Mouse (Mus musculus) naive thymus-derived CD4-positive, alpha-beta T cell, adult 2 months (primary cell): ENCODE data around the gene Myo1h.

Experiments used
- DNase-seq: peaks from one replicate; pipeline ENCODE4 v3.0.0-alpha.2; 2011; ENCODE audit warnings: low read depth

Myo1h gene

DNA sequence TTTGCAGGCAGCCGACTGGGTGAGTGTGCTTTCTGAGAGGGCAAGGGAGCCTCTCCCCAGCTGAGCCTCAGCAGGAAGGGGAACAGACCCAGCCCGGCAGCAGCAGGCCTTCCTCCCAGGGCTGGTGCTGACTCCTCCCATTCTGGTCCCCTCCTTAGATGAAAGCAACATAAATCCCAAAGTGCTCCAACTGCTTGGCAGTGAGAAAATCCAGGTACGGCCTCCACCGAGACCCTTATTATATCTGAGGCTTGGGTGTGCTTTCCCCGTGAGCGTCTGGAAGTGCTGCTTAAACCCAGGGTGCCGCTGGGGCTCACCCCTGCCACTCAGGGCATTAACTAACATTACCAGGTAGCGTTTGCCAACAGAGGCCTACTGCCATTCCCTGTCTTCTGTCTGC is 70.6 kb downstream of the Myo1h start:
- no peak for DNase-seq

DNA sequence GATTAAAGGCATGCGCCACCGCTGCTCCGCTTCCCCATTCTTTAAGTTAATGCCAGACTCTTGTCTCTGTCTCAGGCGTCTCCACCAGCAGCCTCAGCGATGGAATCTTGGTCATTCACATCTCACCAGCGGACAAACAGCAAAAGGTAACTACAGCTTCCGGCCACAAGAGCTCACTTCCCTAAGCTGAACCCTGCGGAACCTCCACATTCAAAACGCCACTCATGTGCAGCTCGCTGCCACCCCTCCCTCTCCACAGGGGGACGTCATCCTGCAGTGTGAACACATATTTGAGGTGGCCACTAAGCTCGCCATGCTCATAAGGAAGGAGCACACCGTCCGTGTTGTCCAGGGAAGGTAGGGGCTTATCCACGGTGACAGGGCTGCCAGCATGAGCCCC is 72.0 kb downstream of the Myo1h start:
- DNase-seq, result no peak

DNA sequence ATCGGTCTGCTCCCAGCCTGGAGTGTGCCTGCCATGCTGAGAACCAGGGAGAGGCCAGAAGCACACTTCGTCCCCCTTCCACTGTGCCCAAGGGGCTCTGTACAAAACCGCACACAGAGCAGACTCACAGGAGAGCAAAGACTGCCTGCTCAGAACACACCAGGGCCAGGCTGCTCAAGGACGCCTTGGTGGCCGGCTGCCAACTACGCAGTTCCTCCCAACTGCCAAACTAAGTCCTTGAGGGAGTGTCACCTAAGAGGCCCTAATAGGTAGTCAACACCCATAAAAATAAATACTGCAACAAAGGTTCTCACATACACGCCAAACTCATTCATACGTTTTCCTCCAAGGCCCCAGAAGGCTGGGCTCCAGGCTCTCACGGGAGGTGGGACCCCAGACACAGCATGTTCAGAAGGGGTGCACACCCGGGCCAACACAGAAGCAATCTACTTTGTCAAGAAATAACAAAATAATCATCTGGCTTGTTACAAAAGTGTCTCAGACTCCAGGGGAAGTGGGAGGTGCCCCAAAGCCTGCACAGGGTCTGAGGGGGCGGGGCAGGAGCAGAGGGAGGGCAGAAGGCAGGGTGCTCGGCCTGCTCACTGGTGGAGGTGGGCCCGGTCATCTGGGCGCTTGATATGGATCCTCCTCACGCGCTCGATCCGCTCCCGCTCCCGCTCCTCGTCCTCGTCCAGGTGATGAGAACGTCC is 76.2 kb downstream of the Myo1h start:
- DNase-seq, result no peak

DNA sequence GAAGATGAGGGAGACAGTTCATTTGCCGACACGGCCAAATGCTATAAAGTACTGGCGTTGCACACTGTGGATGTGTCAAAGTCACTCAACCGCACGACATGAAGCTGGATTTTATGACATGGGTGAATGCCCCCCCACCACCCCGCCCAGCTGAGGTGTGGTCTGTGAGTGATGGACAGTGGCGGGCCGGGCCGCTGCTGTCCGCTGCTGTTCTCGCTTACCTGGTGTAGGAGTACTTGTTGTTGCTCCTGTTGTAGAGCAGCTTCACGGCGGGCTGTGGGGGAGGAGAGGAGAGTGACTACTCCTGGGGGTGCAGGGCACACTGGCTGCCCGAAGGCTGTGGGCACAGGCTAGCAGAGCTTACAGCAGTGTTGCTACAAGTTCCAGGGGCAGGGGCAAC is 79.2 kb downstream of the Myo1h start:
- no peak for DNase-seq

DNA sequence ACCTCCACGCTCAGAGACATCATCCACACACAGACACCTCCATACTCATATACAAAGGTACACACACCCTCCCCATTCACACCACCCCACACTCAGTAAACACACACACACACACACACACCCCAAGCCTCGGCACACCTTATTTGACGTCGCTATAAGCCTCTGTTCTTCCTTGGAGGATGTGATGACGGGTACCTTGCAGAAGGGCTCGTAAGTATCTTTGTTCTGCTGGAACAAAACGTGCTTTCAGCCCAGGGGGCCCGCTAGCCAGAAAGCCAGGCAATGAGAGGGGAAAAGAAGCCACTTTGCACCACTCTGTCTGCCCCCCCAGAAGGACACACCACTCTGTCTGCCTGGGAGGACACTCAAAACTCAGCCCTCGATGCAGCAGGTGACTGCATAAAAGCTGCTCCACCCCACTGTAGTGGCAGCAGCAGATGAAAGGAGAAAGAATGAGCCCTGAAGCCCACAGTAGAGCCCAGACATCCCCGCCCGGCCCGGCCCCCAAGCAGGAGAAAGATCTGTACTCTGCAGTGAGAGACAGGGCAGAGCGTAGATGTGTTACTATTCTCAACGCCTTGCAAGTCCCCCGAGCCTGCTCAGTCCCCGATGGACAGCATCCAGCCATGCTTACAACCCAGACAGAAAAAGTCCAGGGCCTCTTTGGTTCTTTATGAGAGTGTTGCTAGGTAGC is 80.0 kb downstream of the Myo1h start:
- no peak for DNase-seq

DNA sequence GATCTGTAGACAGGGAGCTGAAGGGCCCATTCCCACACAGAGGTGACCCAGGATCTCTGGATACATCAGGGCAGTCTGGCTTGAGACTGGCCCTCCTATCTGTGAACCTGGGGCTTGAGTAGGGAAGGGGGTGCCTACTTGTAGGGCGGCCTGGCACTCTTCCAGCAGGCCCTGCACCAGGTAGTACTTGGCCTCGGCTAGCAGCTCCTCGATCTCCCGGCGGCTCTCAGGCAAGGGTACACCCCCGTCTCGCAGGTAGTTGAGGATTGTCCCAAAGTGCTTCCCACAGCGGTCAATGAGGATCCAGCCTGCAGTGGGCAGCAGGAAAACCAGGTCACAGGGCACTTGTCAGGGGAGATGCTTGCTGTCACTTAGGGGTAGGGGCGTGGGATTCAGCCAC is 81.0 kb downstream of the Myo1h start:
- DNase-seq, result no peak

DNA sequence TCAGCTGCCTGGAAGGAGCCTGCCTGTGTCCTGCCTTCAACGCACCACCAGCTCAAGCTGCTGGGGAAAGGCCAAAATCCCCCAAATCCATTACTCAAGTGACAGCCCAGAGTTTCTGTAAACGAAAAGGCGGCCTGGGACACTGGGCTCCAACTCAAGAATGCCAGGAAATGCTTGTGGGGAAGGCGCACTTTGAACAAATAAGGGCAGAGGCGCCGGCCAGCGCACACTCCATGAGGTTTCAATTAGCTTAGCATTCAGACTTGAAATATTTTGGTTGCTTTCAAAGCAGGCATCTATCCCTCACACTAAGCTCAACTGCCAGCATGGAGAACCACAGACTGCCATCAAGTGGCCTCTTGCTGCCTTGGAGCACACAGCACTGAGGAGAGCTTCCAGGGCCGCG is 81.4 kb downstream of the Myo1h start:
- DNase-seq, result no peak

DNA sequence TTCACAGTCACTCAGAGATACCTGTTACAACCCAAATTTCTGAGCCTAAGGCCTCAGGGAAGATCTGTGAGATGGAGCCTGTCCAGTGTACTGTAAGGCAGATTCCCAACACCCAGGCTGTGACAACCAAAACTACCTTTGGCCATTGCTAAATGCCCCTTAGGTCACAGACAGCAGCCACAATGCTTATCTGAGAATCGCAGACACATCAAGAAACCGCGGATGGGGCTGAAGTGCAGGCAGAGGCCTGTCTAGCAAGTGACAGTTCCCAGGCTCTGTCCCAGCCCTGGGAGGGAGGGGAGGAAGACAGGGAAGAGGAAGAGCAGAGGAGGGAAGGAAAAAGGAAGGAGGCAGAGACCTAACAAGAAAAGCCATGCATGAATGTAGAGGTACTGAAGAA is 82.4 kb downstream of the Myo1h start:
- DNase-seq, result no peak

DNA sequence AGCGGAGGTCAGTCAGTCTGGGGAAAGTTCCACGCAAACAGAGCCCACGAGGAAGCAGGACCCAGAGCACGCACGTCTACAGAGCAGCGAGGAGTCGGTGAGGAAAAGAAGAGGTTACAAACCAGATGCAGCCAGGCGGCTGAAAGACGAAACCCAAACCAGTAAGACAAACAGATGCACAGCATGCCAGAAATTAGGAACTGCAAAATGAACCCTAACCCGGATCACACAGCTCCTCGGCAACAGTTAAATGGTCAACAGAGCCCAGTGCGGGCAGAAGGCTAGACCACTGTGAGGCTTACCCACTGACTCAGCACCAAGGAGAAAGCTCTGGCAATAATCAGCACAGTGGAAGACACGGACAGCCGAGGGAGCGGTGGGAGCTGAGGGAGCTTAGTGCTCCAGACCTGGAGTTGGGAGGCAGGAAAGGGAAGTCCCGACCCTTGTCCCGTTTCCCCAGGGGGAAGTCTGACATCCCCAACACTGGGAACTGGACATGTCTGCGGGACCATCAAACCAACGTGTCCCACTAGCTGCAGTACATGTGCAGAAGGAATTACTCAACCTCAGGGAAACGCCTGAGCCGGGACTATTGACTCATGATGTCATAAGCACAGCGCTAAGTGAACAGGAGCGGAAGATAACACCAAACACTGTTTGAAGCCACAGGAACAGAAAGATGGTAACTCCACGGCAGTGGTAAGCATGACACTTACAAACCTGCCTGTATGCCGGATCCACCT is 82.9 kb downstream of the Myo1h start:
- no peak for DNase-seq

DNA sequence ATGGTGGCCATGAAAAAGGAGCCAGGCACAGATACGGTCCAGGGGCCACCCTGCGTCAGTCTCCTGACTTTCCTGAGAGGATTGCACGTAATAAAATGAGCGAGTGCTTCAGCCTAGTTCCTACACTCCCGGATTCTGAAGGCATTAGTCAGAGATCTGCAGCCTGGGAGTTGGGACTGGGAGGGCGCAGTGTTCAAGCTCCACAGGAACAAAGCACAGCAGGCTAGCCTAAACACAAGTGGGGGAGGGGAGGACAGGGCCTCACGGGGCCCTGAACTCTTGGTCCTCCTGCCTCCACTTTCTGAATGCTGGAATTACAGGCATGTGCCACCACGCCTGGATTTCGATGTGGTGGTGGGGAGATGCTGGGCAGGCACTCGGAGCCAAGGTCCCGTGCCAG is 83.6 kb downstream of the Myo1h start:
- no peak for DNase-seq

DNA sequence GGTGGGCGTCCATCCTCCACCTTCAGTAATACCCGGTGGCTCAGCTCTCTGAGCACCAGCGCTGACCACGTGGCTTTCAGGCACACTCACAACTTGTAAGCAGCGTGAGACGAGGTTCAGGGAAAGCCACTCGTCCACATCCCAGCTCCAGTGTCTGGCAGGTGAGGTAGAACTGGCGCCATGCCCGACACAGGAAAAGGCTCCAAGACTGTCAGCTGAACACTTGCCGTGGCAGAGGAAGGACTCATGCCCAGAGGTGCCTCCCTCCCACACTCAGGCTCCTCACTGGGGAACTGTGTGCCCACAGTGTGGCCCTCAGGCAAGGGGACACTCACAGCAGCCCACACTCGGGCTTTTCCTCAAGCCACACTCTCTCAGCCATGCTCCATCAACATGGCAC is 84.2 kb downstream of the Myo1h start:
- no peak for DNase-seq

DNA sequence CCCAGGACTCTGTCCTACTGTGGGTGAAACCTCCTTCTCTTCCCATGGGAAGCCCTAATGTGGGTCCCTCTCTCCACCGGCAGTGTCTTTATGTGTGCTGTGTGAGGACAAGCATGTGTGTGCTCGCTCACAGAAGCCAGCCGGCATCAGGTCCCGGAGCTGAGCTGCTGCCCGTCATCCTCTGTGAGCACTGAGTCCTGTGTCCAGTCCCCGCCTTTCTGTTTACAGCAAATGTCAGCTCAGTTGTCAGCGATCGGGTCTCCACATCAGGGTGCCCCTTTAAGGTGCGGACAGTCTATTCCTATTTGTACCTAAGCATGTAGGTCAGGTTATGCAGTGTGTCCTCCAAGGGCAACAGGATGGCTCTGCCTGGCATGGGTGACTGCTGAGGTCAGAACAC is 84.6 kb downstream of the Myo1h start:
- no peak for DNase-seq

DNA sequence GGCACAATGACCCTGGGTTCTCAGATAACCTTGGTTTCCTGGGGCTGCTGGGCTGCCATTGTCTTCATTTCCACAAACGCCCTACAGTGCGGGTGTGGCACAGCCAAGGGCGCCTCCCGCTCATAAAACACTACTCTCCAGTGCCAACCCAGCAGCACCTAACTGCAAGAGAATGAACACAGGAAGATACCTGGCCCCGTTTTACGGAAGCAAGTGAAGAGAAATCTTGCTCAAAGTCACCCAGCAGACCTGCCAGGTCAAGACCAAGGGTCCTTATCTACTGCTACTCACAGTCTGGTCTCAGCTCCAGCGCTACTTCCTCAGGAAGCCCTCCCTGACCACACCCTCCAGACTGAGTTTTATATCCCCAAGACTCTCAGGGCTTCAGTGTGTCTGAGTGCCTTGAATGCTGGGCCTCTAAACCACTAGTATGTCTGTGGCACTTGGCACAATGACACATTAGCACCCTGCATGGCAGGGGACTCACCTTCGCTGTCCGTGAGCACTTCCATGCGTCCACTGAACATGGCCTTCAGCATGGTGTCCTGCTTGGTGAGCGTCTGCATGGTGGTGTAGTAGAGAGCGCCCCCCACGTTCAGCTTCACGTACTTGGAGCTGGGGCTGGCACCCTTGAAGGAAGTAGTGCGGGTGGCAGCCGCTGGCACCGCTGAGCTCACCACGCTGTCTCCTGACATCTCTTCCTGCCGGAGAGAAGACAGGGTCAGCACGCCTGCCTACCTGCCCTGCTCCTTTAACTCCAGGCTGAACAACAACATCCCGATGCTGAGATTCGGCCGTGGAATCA is 85.6 kb downstream of the Myo1h start:
- DNase-seq, result peak; percentile 48

DNA sequence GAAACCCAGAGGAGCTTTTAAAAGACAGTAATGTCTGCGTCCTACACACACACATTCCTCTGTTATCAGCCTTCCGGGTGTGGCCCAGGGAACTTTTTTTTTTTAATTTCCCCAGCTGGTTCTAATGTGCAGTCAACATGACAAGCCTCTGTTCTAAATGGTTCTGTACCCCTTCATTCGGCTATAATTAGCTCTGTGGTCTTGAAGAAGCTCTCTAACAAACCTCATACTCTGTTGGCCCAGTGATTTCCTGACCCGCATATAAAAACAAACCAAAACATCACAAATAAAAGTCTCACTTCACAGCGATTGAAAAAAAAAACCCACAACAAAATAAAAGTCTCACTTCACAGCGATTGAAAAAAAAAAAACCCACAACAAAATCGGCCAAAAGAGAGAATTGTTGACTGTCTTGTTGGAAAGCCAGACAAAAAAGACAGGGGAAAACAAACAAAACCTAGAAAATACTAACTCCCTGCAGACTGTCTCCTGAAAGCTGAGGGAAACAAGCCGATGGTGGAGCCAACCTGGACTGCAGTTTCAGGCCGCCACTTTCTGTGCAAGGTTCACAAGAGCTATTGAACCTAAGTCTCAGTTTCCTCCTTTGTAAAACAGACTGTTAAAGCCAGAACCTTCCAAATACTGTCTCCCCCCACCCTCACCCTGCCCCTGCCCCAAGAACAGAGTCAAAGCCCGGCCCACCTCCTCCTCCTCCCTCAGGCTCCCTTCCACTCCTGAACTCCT is 89.4 kb downstream of the Myo1h start:
- DNase-seq, result peak; percentile 79

DNA sequence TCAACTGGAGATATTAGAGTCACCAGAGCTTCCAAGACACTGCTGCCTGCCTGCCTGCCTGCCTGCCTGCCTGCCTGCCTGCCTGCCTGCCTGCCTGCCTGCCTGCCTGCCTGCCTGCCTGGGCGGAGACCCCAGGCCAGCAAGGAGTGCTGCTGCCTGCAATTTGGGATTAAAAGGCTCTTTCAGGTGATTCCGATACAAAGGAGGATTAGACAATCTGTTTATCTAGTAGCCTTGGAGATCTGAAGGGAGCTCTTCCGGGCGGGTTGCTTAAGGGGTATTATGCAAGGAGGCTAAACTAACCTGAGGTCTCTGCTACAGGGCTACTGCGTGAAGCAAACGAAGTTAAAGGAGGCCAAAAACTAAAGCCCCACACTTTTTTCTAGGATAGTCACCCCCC is 90.0 kb downstream of the Myo1h start:
- DNase-seq, result peak; percentile 49

DNA sequence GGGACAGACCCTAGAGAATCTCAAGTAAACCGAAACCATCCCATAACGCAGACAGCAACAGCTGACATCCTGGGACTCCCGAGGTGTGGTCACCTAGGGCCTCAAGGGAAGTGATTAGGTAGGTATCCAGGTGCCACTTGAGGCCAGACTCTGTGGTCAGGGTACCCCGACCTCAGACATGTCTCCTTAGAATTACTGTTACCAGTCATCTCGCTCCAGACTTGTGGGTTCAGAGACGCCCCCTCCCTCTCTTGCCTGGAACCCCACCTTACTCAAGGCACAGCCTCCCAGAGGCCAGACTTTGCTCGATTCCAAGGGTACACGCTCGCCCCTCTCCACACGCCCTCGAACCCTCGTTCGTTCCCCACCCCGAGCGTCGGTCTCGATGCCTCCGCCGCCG is 90.8 kb downstream of the Myo1h start:
- peak; percentile 58 for DNase-seq

DNA sequence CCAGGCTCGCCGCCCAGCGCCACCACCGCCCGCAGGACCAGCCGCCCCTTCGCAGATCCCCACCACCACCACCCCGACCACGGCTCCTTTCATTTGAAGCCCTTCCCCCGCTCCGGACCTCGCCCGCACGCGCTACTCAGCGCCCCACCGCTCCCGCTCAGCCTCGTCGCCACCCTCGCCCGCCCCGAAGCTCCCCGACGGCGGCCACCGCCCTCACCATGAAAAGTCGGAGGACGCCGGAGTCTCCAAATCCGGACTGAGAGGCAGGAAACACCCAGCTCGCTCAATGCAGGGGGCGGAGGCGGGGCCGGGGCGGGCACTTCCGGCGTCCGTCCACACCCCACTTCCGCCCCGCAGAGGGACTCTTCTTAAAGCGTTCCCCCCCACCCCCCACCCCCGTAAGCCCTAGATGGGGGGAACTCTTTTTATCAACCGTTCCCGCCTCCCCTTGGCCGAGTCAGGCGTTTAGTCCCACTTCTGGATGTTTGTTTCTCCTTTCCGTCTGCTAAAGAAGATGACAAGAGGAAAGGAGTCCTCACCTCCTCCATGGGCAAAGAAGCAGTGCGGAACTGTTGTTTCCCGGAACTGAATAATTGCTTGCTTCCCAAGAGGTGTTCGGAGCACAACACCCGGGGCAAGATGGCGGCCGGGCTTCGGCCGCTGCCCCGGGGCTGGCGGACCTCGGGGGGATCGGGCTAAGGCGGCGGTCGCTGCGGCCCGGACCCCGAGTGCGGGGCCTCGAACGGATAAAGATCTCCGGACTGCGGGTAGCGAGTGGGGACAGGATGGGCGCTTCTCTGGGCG is 91.4 kb downstream of the Myo1h start, which contains the start of the genes Kctd10 and Ube3b:
Gene Kctd10, minus strand, starts transcription at position 300 of the 804 bp plus-strand sequence.
Gene Ube3b, plus strand, starts transcription at position 399 of the 804 bp plus-strand sequence.
- DNase-seq, result peak; percentile 96

DNA sequence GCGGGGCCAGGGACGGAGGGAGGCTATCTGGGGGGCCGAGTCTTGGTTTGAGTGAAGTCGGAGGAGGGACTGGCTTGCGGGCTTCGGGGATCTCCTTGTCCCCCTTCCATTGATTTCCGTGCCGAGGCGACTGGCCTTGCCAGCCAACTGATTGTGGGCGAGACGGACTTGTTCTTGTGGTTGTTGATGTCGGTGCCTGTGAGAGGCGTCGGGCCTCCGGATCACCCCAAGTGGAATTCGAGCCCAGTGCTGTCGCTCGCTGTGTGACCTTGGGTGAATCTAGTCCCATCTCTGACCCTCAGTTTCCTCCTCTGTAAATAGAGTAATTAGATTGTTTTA is 92.0 kb downstream of the Myo1h start:
- no peak for DNase-seq

DNA sequence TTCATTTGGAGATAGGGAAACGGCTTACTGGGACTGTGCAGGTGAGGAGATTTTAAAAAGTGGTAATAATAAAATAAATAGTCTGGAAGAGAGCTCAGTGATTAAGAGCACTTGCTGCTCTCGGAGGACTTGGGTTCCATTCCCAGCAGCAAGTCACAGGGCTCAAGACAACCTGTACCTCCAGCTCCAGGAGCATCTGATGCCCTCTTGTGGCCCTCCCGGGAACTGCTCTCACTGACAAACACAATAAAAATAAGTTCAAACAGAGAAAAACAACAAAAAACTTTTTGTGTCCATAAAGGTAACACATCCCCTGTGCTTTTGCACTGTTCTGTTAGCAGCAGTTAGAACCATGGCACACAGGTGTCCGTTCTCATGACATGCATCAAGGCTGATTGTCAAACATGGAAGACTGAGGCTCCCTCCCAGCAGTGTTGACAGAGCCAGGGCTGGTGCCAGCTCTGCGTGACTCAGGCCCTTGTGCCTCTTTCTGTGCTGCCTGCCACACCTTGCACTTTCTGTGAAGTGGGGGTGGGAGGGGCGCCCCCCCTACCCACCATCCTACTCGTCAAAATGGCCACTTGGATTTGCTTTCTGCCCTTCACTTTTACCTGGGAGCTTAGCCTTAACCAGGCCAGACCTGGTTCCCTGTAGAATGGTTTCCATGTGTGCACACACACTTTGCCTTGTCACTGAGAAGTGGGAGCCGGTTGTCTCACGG is 94.4 kb downstream of the Myo1h start:
- peak; percentile 79 for DNase-seq

DNA sequence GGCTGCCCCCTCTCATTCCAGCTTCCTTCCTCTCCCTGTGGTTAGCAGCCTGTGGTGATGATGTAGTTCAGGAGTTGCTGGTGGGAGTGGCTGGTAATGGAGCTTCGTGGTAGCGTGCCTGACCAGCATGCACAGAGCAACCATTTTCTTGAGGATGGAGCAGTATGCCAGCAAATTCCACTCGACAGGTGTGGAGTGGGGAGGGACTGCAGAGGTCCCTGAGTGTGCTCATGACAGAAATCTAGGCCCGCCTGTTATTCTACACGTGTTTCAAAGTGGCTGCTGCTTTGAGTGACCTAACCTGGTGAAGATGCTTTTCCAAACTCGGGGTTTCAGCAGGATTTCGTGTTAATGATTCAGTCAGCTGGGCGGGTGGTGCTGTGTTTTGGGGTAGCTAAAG is 95.5 kb downstream of the Myo1h start:
- DNase-seq, result no peak
